Mouse (Mus musculus) midbrain, embryonic 13.5 days (tissue): ENCODE data around the gene Dnmt3c. TPM values are rescaled to one million over a fixed set of nuclear protein-coding genes. Genes with fewer than 3 reads are reported as not detected.
"Not testable (repeated sequence)": the region's sequence is repeated elsewhere in the genome, so short reads cannot be mapped to it uniquely, and the experiment has no call there.

Experiments used
- ATAC-seq: fragments of 200-750 bp; cut with Nextera tagmentation; 2 replicates; pipeline ENCODE4 v1.8.0; 2017; ENCODE audit warnings: mild to moderate bottlenecking, moderate TSS enrichment, moderate library complexity
- H3K27ac ChIP-seq: fragments of 300-500 bp; sonication (generic); 2 replicates; pipeline ENCODE4 v1.5.1; 2015; ENCODE audit warnings: inconsistent platforms, mild to moderate bottlenecking, moderate library complexity
- H3K27me3 ChIP-seq: fragments of 300-500 bp; sonication (generic); 2 replicates; pipeline ENCODE4 v1.6.1; 2015; ENCODE audit warnings: mild to moderate bottlenecking, inconsistent platforms
- H3K36me3 ChIP-seq: fragments of 300-500 bp; sonication (generic); 2 replicates; pipeline ENCODE4 v1.6.1; 2015; ENCODE audit warnings: mild to moderate bottlenecking, inconsistent platforms
- H3K4me1 ChIP-seq: fragments of 300-500 bp; sonication (generic); replicated peaks from 2 replicates; pipeline ENCODE4 v1.6.1; 2015; ENCODE audit warnings: inconsistent platforms
- H3K4me2 ChIP-seq: fragments of 300-500 bp; sonication (generic); replicated peaks from 2 replicates; pipeline ENCODE4 v1.6.1; 2015; ENCODE audit warnings: moderate library complexity, mild to moderate bottlenecking, inconsistent platforms
- H3K4me3 ChIP-seq: fragments of 300-500 bp; sonication (generic); replicated peaks from 2 replicates; pipeline ENCODE4 v1.5.1; 2015; ENCODE audit warnings: mild to moderate bottlenecking, inconsistent platforms
- H3K9ac ChIP-seq: fragments of 300-500 bp; sonication (generic); replicated peaks from 2 replicates; pipeline ENCODE4 v1.6.1; 2015; ENCODE audit warnings: mild to moderate bottlenecking, inconsistent platforms
- H3K9me3 ChIP-seq: fragments of 300-500 bp; sonication (generic); 2 replicates; pipeline ENCODE4 v1.6.1; 2016; ENCODE audit warnings: mild to moderate bottlenecking, inconsistent platforms
- WGBS: fragments of 180-500 bp; shearing (Covaris S2); methylation state at CpG from one replicate; pipeline ENCODE4 v1.1.7; 2015; 5-methylcytosine and 5-hydroxymethylcytosine counted together
- polyA plus RNA-seq: library from polyadenylated mRNA; unstranded; fragments of >200 nt; fragmentation: Nextera tagmentation; extraction: Ambion mirVana; gene quantifications from 2 replicates; pipeline ENCODE4 v1.2.1, GENCODE M21; 2015

Gene Dnmt3c
- polyA plus RNA-seq: 0.08 TPM in 1 of 2 replicates, not detected in the other

- Histone ChIP-seq H3K27ac (no peak within 1 kb of the TSS), H3K9ac (no peak within 1 kb of the TSS), H3K9me3 (no peaks in the 10 kb centered on the region), H3K27me3 (no peaks in the 10 kb centered on the region), H3K4me1 (no peaks in the 10 kb centered on the region), H3K4me3 (no peak within 1 kb of the TSS), H3K4me2 (no peak within 1 kb of the TSS), H3K36me3 (no peaks in the 10 kb centered on the region)
- no peak for ATAC-seq
Measured at GRCm38 (mm10) chr2:153696352-153696751, at the start of gene Dnmt3c. Gene Dnmt3c, plus strand, starts transcription at chr2:153696652.

GRCm38 (mm10) chr2:153648773-153649297, 47.6 kb upstream of the Dnmt3c start:
- Histone ChIP-seq H3K9ac (peak overlapping the region; percentile 84), H3K4me3 (peak overlapping the region; percentile 73), H3K27me3 (peaks cover 12% of the 10 kb centered on the region), H3K4me2 (peak overlapping the region; percentile 79), H3K27ac (no peak overlapping the region), H3K36me3 (no peaks in the 10 kb centered on the region), H3K4me1 (peaks cover 26% of the 10 kb centered on the region), H3K9me3 (no peaks in the 10 kb centered on the region)
- 18% methylated on average over 13 of the region's 14 CpGs for WGBS
- ATAC-seq: no peak

- no peaks in the 10 kb centered on the region for H3K9me3 ChIP-seq
- H3K4me3 ChIP-seq: peak within 1 kb of the TSS; percentile 73
- no peak within 1 kb of the TSS for H3K27ac ChIP-seq
- peak; percentile 91 for ATAC-seq
- H3K36me3 ChIP-seq: no peaks in the 10 kb centered on the region
- H3K9ac ChIP-seq: peak within 1 kb of the TSS; percentile 84
- H3K27me3 ChIP-seq: peaks cover 12% of the 10 kb centered on the region
- peak within 1 kb of the TSS; percentile 79 for H3K4me2 ChIP-seq
- WGBS: under 1% methylated on average over 87 of the region's 93 CpGs
- H3K4me1 ChIP-seq: peaks cover 26% of the 10 kb centered on the region
Measured at GRCm38 (mm10) chr2:153649298-153650013, 47.0 kb upstream of the Dnmt3c start, which contains the start of gene Dnmt3b. Gene Dnmt3b, plus strand, starts transcription at chr2:153649450.

- Histone ChIP-seq H3K4me1 (peaks cover 26% of the 10 kb centered on the region), H3K27ac (no peak overlapping the region), H3K36me3 (no peaks in the 10 kb centered on the region), H3K27me3 (peaks cover 12% of the 10 kb centered on the region), H3K9ac (peak overlapping the region; percentile 84), H3K4me2 (peak overlapping the region; percentile 79), H3K4me3 (peak overlapping the region; percentile 73), H3K9me3 (no peaks in the 10 kb centered on the region)
- WGBS: 1% methylated on average over 28 of the region's 28 CpGs
- ATAC-seq: peak; percentile 13
Measured at GRCm38 (mm10) chr2:153650014-153650687, 46.3 kb upstream of the Dnmt3c start.

- no peak for ATAC-seq
- Histone ChIP-seq H3K4me2 (no peak overlapping the region; the same call in 1 of the 2 replicates), H3K9ac (no peak overlapping the region), H3K4me3 (no peak overlapping the region), H3K36me3 (no peaks in the 10 kb centered on the region), H3K27me3 (peaks cover 12% of the 10 kb centered on the region), H3K9me3 (no peaks in the 10 kb centered on the region), H3K27ac (no peak overlapping the region), H3K4me1 (peaks cover 26% of the 10 kb centered on the region)
- whole genome bisulfite sequencing: 37% methylated on average over 3 of the region's 3 CpGs
Measured at GRCm38 (mm10) chr2:153651681-153652080, 44.8 kb upstream of the Dnmt3c start.

GRCm38 (mm10) chr2:153657659-153658058, 38.8 kb upstream of the Dnmt3c start:
- not testable (repeated sequence) for H3K9ac ChIP-seq, H3K36me3 ChIP-seq, H3K4me3 ChIP-seq, H3K9me3 ChIP-seq, H3K4me2 ChIP-seq, H3K27ac ChIP-seq, H3K4me1 ChIP-seq, ATAC-seq, H3K27me3 ChIP-seq
- 90% methylated on average over 7 of the region's 8 CpGs for WGBS

GRCm38 (mm10) chr2:153660616-153661015, 35.8 kb upstream of the Dnmt3c start:
- no peak for ATAC-seq
- peaks cover 21% of the 10 kb centered on the region for H3K36me3 ChIP-seq
- no peaks in the 10 kb centered on the region for H3K27me3 ChIP-seq
- H3K27ac ChIP-seq: no peak overlapping the region
- WGBS: 56% methylated on average over 3 of the region's 3 CpGs
- H3K4me3 ChIP-seq: no peak overlapping the region
- H3K4me1 ChIP-seq: no peaks in the 10 kb centered on the region
- no peak overlapping the region for H3K9ac ChIP-seq
- H3K9me3 ChIP-seq: no peaks in the 10 kb centered on the region
- H3K4me2 ChIP-seq: no peak overlapping the region

- Histone ChIP-seq H3K4me2 (no peak overlapping the region), H3K27ac (no peak overlapping the region), H3K9ac (no peak overlapping the region), H3K4me1 (no peaks in the 10 kb centered on the region; the same call in 1 of the 2 replicates), H3K9me3 (no peaks in the 10 kb centered on the region), H3K27me3 (no peaks in the 10 kb centered on the region), H3K36me3 (peaks cover 29% of the 10 kb centered on the region), H3K4me3 (no peak overlapping the region)
- 93% methylated on average over 7 of the region's 7 CpGs for WGBS
- ATAC-seq: no peak
Measured at GRCm38 (mm10) chr2:153665401-153665800, 31.1 kb upstream of the Dnmt3c start.

GRCm38 (mm10) chr2:153668754-153669376, 27.6 kb upstream of the Dnmt3c start:
- WGBS: 62% methylated on average over 7 of the region's 7 CpGs
- no peak overlapping the region for H3K4me2 ChIP-seq
- H3K27me3 ChIP-seq: no peaks in the 10 kb centered on the region
- no peak overlapping the region for H3K27ac ChIP-seq
- H3K9ac ChIP-seq: no peak overlapping the region
- H3K4me1 ChIP-seq: no peaks in the 10 kb centered on the region; the same call in 1 of the 2 replicates
- no peak overlapping the region for H3K4me3 ChIP-seq
- ATAC-seq: peak; percentile 69
- peaks cover 17% of the 10 kb centered on the region for H3K36me3 ChIP-seq
- H3K9me3 ChIP-seq: no peaks in the 10 kb centered on the region

GRCm38 (mm10) chr2:153670111-153670510, 26.3 kb upstream of the Dnmt3c start:
- 58% methylated on average over 5 of the region's 5 CpGs for WGBS
- no peaks in the 10 kb centered on the region; the same call in 1 of the 2 replicates for H3K4me1 ChIP-seq
- H3K36me3 ChIP-seq: peaks cover 20% of the 10 kb centered on the region
- H3K9ac ChIP-seq: no peak overlapping the region
- no peaks in the 10 kb centered on the region for H3K9me3 ChIP-seq
- no peak overlapping the region for H3K27ac ChIP-seq
- H3K27me3 ChIP-seq: no peaks in the 10 kb centered on the region
- H3K4me2 ChIP-seq: no peak overlapping the region
- no peak for ATAC-seq
- H3K4me3 ChIP-seq: no peak overlapping the region

- H3K4me2 ChIP-seq: no peak overlapping the region
- no peaks in the 10 kb centered on the region; the same call in 1 of the 2 replicates for H3K4me1 ChIP-seq
- 91% methylated on average over 2 of the region's 2 CpGs for WGBS
- no peak for ATAC-seq
- H3K9ac ChIP-seq: no peak overlapping the region
- no peak overlapping the region for H3K4me3 ChIP-seq
- peaks cover 21% of the 10 kb centered on the region; the same call in 1 of the 2 replicates for H3K36me3 ChIP-seq
- no peaks in the 10 kb centered on the region for H3K27me3 ChIP-seq
- H3K27ac ChIP-seq: no peak overlapping the region
- H3K9me3 ChIP-seq: no peaks in the 10 kb centered on the region
Measured at GRCm38 (mm10) chr2:153672619-153673018, 23.8 kb upstream of the Dnmt3c start.

GRCm38 (mm10) chr2:153675364-153675763, 21.1 kb upstream of the Dnmt3c start:
- H3K4me2 ChIP-seq, H3K4me1 ChIP-seq, H3K4me3 ChIP-seq, H3K9me3 ChIP-seq, H3K27ac ChIP-seq, H3K9ac ChIP-seq, ATAC-seq, H3K27me3 ChIP-seq: not testable (repeated sequence)
- H3K36me3 ChIP-seq: peaks cover 24% of the 10 kb centered on the region; the same call in 1 of the 2 replicates
- WGBS: 83% methylated on average over 1 of the region's 1 CpGs
